Mouse (Mus musculus): ENCODE data around the gene Rora. TPM values are rescaled to one million over a fixed set of nuclear protein-coding genes. Genes with fewer than 3 reads are reported as not detected.

Rora gene
- total RNA-seq, 4 experiments from 2014 or later = 24.7 to 30.8 (median 25.9) TPM

DNA sequence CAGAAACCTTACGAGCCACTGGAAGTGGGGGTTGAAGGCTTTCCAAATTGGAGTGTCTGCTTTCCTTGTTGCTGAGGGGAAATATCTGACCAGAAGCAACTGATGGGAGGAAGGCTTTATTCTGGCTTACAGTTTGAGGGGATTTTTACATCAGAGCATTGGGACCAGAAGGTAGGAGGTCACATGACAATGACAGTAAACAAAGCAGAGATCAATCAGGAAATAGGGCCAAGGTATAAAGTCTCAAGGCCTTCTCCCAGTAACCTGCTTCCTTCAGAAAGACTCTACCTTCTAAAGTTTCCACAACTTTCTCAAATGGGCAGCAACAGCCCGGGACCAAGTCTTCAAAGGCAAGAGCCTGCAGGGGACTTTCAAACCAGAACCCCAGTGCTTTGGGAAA lies 34.6 kb downstream of the Rora start:
- no peak for DNase-seq (ENCODE audit: low spot score)

DNA sequence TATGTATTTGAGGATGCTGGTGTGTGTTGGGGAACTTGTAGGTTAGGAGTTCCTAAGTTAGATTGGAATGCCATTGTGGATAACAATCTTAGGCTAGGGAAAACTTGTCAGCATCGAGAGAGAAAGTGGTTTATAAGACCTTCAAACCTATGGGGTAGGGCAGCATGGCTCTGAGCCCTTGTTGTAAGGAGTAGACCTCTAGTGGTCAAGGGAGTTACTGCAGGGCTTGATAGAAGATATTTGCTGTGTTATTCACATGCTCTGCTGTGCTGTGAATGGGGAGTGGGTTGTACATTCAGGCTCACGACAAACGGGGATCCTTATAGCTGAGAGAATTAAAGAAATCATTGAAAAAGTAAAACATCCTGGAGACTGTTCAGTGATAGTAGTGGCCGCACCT lies 35.8 kb downstream of the Rora start:
- DNase-seq (ENCODE audit: low spot score) = peak; percentile 46

DNA sequence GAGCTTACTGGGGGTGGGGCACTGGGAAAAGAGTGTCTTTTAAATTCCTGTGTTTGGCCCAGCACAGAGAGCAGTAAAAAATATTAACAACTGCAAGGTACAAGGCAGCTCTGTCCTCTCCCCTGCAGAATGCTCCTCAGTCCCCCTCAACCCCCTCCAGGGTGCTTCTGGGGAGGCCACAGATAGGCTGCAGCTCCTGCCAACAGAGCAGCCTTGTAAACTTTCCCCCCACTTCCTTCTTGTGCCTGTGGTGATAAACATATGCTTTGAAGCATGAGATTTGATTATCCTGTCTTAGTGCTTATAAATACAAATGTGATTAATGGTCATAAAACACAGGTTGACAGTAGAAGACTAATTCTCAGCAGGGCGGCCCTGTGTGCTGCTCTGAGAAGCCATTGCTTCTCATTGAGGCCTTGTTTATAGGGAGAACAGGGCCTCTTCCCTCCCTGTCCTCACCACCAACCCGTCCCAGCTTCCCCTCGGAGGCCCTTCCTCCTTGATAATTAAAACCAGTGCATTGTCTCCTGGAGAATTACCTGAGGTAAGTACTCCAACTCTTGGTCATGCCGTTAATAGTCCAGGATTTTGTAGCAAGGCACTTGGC lies 41.4 kb downstream of the Rora start:
- DNase-seq (ENCODE audit: low spot score) = no peak

DNA sequence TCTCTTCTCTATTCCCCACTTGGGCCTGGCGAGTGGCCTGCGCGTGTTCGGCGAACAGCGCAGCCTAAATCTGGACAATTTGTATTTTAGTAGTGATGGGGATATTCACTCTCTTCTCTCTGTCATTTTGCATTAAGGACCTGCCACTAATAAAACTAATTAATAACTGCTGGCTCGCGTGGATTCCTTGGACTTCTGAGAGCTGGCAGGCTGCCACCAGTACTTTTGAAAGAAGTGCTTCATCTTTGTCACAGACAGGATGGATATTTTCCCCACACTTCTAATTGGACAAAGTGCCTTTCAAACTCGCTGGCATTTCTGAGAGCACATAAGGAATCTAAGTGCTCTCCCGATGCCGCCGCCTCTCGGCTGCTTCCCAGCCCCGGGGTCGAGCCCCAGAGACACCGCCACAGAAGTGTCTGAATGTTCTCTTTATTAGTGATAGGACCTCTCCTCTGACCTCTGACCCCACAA lies 41.9 kb downstream of the Rora start:
- DNase-seq (ENCODE audit: low spot score) = no peak

DNA sequence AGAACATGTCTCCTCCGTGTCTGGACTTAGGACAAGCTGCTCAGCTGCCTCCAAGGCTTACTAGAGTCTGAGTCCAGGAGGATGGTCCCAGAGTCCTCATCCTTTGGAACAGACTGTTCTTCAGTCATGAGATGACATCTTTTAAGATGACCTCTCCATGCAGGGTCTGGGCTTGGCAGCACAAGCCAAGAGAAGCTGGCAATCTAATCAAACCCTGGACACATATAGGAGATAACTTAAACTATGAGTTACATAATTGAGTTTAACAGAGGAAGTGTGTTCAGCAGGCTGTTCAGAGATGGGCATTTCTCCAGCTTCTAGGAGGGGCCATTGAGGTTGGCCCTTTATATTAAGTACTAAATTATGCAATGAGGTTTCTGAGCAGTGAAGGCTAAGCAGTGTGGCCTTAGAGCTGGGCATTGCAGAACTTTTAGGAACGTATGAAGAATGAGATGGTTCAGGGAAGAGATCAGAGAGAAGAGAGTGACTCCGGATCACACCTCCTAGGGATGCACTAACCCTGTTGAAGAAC lies 42.9 kb downstream of the Rora start:
- DNase-seq (ENCODE audit: low spot score) = no peak

DNA sequence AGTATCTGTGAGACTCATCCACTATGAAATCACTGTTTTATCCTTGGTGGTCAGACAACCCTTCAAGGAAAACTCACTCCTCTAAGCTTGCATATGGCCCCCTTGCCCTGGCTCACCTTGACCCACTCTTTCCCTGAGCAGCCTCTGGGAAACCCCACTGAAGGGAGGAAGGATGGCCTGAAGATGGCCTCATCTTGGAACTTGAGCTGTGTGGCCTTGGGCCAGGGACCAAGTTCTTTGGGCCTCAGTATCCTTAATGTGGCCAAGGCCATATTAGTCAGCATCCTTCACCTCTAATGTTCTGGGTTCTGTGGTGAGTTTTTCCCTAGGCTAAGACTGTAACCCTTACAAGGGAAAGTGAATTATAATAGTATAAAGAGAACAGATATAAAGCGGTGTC lies 45.8 kb downstream of the Rora start:
- DNase-seq (ENCODE audit: low spot score) = no peak

DNA sequence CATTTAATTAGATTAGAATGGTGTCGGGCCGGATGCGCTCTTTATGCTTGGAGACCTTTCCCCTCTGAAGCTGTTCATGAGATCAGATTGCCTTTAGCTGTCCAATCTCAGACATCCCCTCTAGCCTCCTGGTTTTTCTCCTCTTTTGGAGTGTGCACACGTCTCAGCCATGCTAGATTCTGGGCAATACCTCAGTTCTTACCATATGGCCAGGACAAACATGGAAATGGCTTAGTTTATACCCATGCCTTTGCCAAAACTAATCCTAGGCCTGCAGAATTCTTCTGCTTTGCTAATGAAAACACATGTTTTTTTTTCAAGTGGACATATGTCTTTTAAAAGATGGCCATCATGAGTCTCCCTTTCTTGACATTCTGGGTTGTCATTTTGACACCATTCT lies 46.3 kb downstream of the Rora start:
- DNase-seq (ENCODE audit: low spot score) = no peak

DNA sequence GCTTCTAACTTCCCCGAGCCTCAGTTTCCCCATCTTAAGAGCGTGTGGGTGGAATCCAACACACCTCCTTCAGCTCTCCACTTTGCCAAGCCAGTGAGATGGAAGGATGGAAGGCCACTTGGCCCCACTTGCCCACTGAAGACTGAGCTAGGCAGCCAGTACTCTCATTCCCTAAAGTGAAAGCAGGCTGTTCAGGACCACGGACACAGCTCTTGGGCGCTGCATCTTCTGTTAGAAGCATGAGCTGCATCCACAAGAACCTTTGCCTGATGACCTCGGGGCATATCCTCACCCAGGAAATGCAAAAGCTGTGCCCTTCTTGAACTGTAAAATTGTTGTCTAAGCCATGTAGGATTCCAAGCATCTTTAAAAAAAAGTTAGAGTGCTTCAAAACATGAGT lies 54.0 kb downstream of the Rora start:
- DNase-seq (ENCODE audit: low spot score) = no peak

DNA sequence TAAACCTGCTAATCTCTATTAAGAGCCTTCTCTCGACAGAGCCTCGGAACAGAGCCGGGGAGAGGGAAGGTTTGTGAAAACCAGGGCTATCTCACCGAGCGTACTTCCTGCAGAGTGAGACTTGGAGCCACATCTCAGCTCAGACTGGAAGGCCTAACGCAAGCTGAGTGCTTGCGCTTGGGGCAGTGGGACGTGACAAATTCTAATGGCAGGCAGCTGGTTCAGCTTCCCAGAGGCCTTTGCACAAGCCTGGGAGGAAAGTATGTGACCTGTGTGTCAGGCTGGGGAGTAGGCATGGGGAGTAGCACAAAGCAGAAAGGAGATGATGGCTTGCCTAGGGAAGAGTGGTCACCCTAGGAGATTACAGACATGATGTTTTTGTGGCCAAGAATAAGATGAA lies 55.6 kb downstream of the Rora start:
- DNase-seq (ENCODE audit: low spot score) = no peak

DNA sequence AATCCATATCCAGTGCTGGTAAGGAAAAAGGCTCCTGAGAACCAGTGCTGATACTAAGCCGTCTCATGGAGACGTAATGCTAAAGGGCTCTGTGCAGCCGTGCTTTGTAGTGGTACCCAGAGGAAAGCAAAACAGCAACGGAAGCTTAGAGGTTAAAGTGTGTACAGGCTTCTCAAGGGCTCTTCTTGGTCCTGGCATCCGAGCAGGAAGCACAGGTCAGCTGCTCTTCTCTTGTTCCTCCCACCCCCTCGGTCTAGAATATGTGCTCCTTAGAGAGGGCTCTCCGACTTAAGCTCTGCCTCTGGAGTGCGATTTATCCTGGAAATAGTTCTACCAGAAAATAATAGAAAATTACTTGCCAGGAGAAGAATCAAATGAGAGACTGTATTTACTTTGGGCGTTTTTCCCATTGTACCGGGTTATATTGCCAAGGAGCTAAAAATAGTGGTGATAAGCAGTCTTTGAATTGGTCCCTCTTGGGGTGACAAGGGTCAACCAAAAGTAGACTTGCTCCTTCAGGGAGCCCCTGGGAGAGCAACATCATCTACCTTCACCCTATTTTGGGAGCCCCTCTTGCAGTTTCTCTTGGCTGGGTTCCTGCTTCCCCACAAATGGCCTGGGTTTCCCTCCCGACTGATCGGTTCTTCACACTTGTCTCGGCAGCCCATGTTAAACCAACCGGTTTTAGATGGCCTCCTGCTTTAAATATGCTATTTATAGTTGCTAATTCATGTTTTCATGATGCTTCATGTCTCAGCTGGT lies 57.5 kb downstream of the Rora start:
- DNase-seq (ENCODE audit: low spot score) = peak; percentile 65

DNA sequence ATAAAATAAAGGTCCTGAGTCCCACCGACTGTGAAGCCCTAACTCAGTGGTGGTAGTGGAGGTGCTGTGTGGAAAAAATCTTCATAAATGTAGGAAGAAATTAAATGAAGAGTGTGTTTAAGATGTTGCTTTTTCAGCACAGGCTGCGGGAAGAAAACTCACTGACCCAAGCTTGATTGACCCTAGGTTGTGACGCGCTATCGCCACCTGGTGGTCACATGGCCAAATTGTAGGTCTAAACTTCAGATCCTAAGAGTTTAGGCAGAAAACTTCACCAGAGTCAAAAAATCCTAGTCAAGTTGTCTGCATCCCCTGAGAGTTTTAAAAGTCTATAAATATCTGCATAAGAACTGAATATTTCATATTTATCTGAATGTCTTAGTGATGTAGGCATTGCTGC lies 63.4 kb downstream of the Rora start:
- DNase-seq (ENCODE audit: low spot score) = no peak

DNA sequence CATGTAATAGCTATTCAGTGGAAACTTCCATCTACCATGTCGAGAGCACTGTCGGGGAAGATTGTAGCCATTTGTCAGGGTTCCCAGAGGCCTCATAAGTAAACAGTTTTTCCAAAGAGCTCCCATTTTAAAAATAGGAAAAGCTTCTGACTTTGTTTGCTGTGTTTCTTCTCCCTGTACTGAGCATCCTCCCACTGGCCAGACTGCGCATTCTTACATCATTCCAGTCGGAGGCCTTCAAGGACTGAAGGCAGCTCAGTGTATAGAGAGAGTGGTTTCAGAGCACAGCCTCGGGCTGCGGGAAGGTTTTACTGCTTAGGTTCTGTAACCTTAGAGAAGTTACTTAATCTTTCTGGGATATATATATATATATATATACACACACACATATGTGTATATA lies 64.8 kb downstream of the Rora start:
- DNase-seq (ENCODE audit: low spot score) = no peak

DNA sequence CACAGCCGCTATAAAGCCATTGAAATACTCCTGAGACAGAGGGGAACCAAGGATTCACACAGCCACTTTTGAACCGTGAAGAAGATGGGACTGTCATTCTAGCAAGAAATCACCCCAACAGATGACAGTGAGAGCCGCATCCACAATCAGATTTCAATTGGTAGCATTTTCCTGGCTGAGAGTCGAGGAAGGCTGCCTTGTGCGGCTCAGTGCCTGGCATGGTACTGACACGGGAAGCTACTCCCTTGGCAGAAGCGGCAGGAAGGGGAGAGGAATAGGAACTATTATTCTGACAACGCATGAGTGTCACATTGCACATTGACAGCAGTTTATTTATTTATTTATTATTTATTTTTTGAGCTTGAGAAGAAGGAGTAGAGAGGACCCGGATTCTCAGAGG lies 65.7 kb downstream of the Rora start:
- DNase-seq (ENCODE audit: low spot score) = no peak

DNA sequence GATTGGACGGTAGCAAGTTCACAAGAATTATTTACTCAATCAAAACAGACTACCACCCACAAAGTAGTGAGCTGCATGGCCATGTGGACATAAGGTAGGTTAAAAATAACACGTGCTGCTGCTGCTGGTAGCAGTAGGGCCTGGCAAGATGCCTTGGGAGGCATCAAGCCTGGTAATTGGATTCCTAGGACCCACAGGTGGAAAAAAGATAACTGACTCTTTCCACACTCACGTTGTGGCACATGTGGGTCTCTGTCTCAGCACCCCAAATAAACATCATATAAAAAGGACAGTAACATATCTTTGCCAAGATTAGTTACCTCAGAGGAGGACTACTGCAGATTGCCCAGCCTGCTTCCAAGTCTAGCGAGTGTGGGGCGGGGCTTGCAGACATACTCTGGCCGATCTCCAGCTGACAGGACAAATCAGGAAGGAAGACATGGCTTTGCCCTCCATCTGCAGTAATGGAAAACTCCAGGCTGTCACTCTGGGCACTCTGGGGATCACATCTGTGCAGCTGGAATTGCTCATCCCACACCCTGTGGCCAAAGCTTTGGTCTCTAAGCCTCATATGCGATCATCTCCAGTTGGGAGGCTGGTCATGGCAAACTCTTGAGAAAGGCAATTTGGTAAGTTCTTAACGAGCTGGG lies 71.2 kb downstream of the Rora start:
- peak; percentile 35 for DNase-seq (ENCODE audit: low spot score)

DNA sequence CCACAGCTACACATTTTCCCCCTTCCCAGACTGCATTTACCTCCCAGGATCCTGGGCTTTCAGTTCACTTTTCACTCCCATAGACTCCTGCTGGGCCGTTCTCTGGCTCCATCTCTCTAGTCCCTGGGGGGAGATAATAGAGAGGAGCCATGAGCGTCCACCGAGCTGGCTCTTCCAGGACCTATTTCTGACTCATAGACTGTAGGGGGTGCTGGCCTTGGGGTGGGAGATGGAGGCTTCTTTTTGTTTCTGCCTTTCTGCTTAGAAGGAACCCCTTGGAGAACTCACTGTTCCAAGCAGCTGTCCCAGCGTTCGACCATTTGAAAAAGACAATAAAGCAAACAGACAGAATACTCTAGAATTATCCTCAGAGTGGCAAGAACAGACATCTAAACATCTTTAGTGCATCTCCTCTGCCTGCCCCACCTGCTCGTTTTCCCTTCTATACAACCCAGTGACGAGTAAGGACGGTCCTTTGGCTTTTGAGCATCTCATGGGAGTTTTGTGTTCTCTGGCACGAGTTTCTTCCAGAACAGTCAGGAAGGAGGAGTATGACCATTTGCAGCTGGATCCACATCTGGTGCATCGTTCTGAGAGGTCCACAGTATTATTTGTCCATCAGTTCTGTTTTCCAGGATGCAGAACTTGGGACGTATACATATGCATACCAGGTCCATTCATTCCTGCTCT lies 73.7 kb downstream of the Rora start:
- DNase-seq (ENCODE audit: low spot score) = peak; percentile 46

DNA sequence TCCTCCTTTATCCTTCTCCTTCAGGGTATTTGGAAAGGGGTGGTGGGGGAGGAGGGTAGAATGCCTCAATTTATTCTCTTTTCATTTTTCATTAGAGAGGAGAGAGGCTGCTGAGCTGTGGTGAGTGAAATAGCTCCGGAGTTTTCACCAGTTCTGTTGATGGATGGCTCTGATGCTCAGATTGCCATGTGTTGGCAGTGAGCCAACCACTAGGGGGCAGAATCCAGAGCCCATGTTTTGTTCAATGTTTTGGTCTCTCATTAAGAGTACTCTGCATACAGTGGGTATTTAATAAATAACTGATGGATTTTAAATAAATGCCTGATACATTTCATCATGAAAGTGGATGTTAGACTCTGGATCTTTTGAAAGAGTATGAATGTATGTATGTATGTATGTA lies 77.9 kb downstream of the Rora start:
- no peak for DNase-seq (ENCODE audit: low spot score)

DNA sequence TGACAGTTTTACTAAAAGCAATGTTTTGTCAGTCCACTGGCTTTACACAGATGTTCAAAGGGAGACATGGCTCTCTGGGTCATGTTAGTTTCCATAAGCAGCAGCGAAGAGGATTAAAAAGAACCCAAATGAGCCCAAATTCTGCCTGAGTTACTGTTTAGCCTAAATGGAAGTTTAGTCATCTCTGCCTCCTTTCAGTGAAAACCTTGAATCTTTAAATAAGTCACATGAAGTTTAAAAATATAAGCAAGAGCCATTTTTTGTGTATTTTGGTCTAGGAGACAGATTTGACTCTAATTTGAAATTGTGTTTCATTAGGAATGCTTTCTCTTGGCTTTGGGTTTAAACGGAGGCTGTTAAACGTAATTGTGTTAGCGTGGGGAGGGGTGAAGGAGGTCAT lies 79.3 kb downstream of the Rora start:
- no peak for DNase-seq (ENCODE audit: low spot score)

DNA sequence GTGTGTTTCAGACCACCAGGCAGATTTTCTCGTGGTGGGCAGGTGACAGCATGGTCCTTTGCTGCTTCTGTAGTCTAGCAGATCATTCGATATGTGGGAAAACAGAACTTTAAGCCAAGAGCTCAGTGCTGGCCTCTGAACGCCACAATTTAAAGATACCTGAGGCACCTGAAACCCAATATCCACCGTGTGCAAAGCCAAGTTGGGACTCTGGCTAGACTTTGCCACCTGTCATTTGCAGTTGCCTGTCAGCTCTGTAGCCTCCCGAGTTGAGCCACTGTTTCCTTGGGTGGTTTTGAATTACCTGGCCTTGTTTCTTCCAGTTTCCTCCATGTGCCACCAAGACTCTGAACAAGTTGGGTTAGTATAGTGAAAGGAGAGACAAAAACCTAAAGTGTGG lies 82.3 kb downstream of the Rora start:
- no peak for DNase-seq (ENCODE audit: low spot score)

DNA sequence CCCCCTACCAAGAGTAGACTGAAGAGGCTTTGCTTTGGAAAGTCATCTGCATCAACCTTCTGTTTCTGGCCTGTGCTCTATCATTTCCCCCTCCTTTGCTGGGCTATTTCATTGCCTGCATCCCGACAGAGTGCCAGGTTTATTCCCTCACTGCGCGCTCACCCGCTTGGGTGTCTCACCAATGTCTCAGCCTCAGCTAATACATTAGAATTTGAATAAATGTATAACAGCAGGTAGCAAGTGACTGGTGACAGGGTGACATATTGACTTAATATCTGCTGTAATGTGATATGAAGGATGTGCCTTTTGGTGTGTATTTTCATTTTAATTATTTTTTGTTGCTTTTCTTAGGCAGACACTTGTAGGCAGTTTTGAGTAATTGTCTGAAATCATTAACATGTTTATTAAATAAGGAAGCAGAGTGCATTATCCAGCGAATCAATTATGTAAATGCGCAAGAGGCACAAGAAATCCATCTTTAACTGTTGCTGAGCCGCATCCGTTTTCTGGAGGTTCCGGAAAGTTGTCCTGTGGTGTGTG lies 83.7 kb downstream of the Rora start:
- no peak for DNase-seq (ENCODE audit: low spot score)

DNA sequence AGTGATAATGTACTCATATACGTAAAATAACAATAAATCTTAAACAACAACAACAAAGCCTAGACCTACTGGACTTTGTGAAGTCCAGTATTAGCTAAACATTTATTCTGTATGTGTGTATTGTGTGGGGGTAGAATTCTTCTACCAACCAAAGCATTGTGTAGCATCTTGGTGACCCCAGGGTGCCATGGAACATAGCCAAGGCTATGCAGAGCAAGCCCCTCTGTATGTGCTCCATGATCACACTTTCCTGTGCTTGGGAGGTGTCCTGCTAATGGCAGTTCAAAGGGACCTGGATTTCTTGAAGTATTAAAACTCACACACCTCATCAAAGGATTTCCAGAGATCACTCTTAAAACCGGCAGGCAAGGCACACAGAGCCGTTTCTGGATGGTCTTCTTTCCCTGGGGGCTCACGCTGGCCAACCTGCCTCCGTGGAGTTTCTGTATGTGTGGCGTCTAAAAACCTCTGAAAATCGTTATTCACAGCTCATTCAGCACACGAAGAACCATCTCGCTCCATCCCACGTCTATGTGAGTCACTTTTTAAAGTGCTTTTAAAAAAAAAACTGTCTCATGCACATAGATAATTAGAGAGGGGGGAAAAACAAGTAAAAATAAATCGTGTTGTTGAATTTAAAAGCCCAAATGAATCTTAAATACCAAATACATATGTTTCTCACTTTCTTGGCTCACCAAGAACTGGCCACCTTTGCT lies 92.5 kb downstream of the Rora start:
- DNase-seq (ENCODE audit: low spot score) = no peak

DNA sequence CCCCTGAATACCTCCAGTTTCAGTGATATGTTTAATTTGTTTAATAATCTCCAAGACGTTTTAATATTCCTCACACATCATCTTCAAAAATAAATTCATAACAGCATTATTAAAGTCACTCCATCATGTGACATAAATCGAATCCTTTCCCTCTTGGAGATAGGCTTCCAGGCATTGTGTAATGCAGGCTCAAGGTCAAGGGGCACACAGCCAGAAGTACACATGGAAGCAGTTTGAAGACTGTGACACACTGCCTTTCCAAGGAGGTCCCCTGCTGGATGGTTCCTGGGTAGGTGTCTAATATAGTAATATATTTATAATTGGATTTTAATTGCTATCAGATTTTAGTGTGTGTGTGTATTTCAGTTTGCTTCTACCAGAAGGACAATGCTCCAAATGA lies 103.4 kb downstream of the Rora start:
- DNase-seq (ENCODE audit: low spot score) = peak; percentile 64
